Mouse (Mus musculus) kidney, postnatal 0 days (tissue): ENCODE data around the gene Scnn1a. TPM values are rescaled to one million over a fixed set of nuclear protein-coding genes. Genes with fewer than 3 reads are reported as not detected.

Source experiments
- ATAC-seq: fragments of 200-750 bp; cut with Nextera tagmentation; replicated peaks from 2 replicates; pipeline ENCODE4 v1.8.0; 2017; ENCODE audit warnings: low read depth, moderate number of reproducible peaks, moderate TSS enrichment, moderate library complexity; ENCODE audit not compliant: low FRiP score
- DNase-seq: peaks from one replicate; pipeline ENCODE4 v3.0.0-alpha.2; 2016; ENCODE audit warnings: low spot score
- H3K27ac ChIP-seq: fragments of 300-500 bp; sonication (generic); 2 replicates; pipeline ENCODE4 v1.5.1; 2014; ENCODE audit warnings: mild to moderate bottlenecking
- H3K27me3 ChIP-seq: fragments of 300-500 bp; sonication (generic); 2 replicates; pipeline ENCODE4 v1.6.1; 2014; ENCODE audit warnings: low read length, mixed read lengths; ENCODE audit not compliant: insufficient read depth
- H3K36me3 ChIP-seq: fragments of 300-500 bp; sonication (generic); 2 replicates; pipeline ENCODE4 v1.6.1; 2014; ENCODE audit warnings: low read length, mixed read lengths; ENCODE audit not compliant: insufficient read depth
- H3K4me1 ChIP-seq: fragments of 300-500 bp; sonication (generic); replicated peaks from 2 replicates; pipeline ENCODE4 v1.6.1; 2014; ENCODE audit warnings: antibody characterized with exemption, low read length, mixed read lengths; ENCODE audit not compliant: insufficient read depth
- H3K4me2 ChIP-seq: fragments of 300-500 bp; sonication (generic); 2 replicates; pipeline ENCODE4 v1.6.1; 2014; ENCODE audit warnings: mild to moderate bottlenecking, low read length, moderate library complexity, mixed read lengths
- H3K4me3 ChIP-seq: fragments of 300-500 bp; sonication (generic); replicated peaks from 2 replicates; pipeline ENCODE4 v1.5.1; 2014; ENCODE audit warnings: low read depth, low read length
- H3K9ac ChIP-seq: fragments of 300-500 bp; sonication (generic); 2 replicates; pipeline ENCODE4 v1.6.1; 2014; ENCODE audit warnings: low read depth, low read length
- H3K9me3 ChIP-seq: fragments of 300-500 bp; sonication (generic); replicated peaks from 2 replicates; pipeline ENCODE4 v1.6.1; 2016; ENCODE audit warnings: low read length, inconsistent platforms, mixed read lengths
- CTCF ChIP-seq: IDR thresholded peaks from 2 replicates; pipeline ENCODE4 v1.5.1; 2016; ENCODE audit warnings: antibody characterized with exemption, low read depth, mild to moderate bottlenecking, moderate library complexity
- WGBS: fragments of 180-500 bp; shearing (Covaris S2); extraction: QIAGEN DNeasy Blood & Tissue Kit; methylation state at CpG from one replicate; pipeline ENCODE4 v1.1.7; 2014; 5-methylcytosine and 5-hydroxymethylcytosine counted together
- polyA plus RNA-seq: library from polyadenylated mRNA; unstranded; fragments of >200 nt; fragmentation: Nextera tagmentation; extraction: Ambion mirVana; gene quantifications from 2 replicates; pipeline ENCODE4 v1.2.1, GENCODE M21; 2015

The Scnn1a gene
- polyA plus RNA-seq, 1 experiment from 2014 or later, result 19.9 TPM

DNA sequence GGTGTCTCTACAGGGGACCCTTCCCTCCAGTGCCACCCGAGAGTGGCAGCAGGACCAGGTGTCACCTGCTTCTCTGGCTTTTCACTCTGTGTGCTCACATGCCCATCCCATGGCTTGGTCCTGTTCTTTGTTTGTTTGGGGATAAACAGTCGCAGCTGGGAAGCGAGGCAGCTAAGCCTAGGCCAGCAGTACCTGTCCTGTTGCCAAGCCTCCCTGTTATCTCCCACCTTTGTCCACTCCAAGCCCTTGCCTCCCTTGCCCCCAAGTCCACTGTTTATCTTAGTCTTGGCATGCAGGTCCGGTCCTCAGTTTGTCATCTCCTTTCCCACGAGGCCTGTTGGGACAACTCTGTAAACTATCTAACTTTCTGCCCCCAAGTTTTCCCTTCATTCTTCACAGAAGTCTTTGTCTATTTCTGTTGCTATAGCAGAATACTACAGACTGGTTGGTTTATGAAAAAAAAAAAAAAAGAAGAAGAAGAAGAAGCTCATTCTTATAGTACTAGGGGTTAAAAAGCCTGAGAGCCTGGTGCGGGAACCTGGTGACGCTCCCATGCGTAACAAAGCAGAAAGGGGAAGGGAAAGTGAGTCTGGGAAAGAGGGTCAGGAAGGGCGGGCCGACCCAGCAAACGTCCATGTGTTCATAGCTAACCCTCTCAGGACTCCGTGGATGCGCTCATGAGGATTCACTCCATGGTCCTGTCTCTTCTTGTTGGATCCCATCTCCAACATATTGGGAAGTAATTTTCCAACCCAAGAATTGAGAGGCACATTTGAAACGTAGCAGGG, 12.8 kb downstream of the Scnn1a start:
- Histone ChIP-seq H3K36me3 (no peaks in the 10 kb centered on the region), H3K27me3 (no peaks in the 10 kb centered on the region), H3K4me2 (no peak overlapping the region), H3K9ac (no peak overlapping the region), H3K9me3 (no peaks in the 10 kb centered on the region), H3K27ac (no peak overlapping the region), H3K4me1 (0 out of 2 replicates have a peak, but pooled peaks cover 4% of the 10 kb centered on the region), H3K4me3 (no peak overlapping the region)
- 77% methylated on average over 14 of the region's 14 CpGs for WGBS
- TF ChIP-seq CTCF, result no peak
- no peak for DNase-seq
- no peak for ATAC-seq

DNA sequence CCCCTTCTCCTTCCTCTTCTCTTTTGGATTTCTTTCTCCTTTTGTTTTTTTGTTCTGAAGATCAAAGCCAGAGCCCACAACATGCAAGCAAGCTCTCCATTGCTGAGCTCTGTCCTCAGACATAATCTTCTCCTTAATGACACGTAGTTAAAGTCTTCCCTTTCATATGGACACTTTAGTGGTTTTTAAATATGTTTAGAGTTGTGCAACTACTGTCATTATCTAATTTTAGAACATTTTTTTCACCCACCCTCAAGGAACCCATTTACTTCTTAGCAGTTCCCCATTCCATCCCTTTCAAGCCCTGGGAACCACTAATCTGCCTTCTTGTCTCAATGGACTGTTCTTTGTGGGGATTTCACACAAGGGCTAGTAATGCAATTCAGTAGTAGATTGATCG, 13.9 kb downstream of the Scnn1a start:
- H3K4me1 ChIP-seq, result 0 out of 2 replicates have a peak, but pooled peaks cover 4% of the 10 kb centered on the region
- WGBS, result 59% methylated on average over 2 of the region's 2 CpGs
- no peaks in the 10 kb centered on the region for H3K36me3 ChIP-seq
- H3K4me3 ChIP-seq, result no peak overlapping the region
- no peaks in the 10 kb centered on the region for H3K27me3 ChIP-seq
- H3K9ac ChIP-seq, result no peak overlapping the region
- H3K27ac ChIP-seq, result no peak overlapping the region
- H3K9me3 ChIP-seq, result no peaks in the 10 kb centered on the region
- TF ChIP-seq CTCF, result no peak
- no peak overlapping the region for H3K4me2 ChIP-seq
- DNase-seq (no peak), ATAC-seq (no peak)

DNA sequence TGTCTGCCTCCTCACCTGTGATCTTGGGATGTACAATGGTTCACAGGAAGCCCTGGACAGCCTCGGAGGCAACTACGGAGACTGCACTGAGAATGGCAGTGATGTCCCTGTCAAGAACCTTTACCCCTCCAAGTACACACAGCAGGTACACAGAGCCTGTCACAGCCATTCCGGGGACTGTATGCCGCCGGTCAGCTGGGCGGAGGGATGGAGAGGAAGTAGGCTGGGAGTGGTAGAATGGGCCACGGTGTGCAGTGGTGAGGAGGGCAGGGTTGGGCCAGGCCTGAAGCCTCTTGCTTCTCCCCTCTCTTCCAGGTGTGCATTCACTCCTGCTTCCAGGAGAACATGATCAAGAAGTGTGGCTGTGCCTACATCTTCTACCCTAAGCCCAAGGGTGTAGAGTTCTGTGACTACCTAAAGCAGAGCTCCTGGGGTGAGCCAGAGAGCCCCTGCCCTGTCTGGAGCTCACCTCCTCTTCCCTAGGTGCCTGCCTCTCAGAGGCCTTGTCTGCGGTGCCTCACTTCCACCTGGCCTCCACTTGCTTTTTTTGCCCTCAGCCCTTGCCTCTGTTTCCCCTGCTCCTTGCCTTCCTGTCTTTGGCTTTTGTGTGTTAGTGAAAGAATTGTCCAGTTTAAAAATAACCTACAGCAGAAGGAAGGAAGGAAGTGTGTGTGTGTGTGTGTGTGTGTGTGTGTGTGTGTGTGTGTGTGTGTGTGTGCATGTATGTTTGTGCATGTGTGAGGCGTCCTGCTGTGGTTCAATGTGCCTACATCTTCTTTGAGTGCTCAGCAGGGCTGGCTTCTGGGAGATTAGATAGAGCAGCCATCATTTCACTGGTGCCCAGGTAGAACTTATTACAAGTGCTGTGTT, 18.6 kb downstream of the Scnn1a start:
- no peaks in the 10 kb centered on the region for H3K27me3 ChIP-seq
- no peak overlapping the region for H3K4me2 ChIP-seq
- DNase-seq (no peak), ATAC-seq (no peak)
- H3K9ac ChIP-seq, result no peak overlapping the region
- H3K9me3 ChIP-seq, result no peaks in the 10 kb centered on the region
- no peak for TF ChIP-seq CTCF
- no peaks in the 10 kb centered on the region for H3K36me3 ChIP-seq
- no peak overlapping the region for H3K27ac ChIP-seq
- 69% methylated on average over 9 of the region's 9 CpGs for WGBS
- H3K4me1 ChIP-seq, result 0 out of 2 replicates have a peak, but pooled peaks cover 3% of the 10 kb centered on the region
- H3K4me3 ChIP-seq, result no peak overlapping the region

- no peak for TF ChIP-seq CTCF
- WGBS, result 58% methylated on average over 5 of the region's 5 CpGs
- H3K4me3 ChIP-seq, result no peak overlapping the region
- H3K27ac ChIP-seq, result peak overlapping the region; percentile 40; the same call in 1 of the 2 replicates
- ATAC-seq (no peak), DNase-seq (no peak)
- H3K27me3 ChIP-seq, result no peaks in the 10 kb centered on the region
- no peaks in the 10 kb centered on the region for H3K9me3 ChIP-seq
- H3K4me1 ChIP-seq, result 0 out of 2 replicates have a peak, but pooled peaks cover 6% of the 10 kb centered on the region
- no peak overlapping the region for H3K4me2 ChIP-seq
- no peaks in the 10 kb centered on the region for H3K36me3 ChIP-seq
- H3K9ac ChIP-seq, result no peak overlapping the region
These were observed 19.8 kb downstream of the Scnn1a start for GRCm38 (mm10) chr6:125340244-125340643.

DNA sequence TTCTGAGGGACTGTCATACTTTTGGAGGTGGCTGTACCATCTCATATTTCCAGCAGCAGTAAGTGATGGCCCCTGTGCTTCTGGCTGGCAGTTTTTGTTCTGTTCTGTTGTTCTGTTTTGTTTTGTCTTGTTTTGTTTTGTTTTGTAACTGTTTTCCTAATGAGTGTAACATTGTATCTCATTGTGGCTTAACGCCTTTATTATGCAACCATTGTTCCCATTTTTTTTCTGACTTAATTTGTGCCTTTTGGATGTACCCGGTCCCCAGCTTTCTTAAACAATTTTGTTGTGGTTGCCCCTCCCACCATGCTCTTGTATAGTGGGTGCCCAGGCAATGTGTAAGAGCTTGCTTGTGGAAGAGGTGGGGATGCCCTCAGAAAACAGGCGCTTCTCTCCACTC, 21.7 kb downstream of the Scnn1a start:
- Histone ChIP-seq H3K9ac (no peak overlapping the region), H3K4me2 (no peak overlapping the region), H3K27ac (no peak overlapping the region), H3K4me1 (0 out of 2 replicates have a peak, but pooled peaks cover 6% of the 10 kb centered on the region), H3K36me3 (no peaks in the 10 kb centered on the region), H3K27me3 (no peaks in the 10 kb centered on the region), H3K4me3 (no peak overlapping the region), H3K9me3 (no peaks in the 10 kb centered on the region)
- DNase-seq (no peak), ATAC-seq (no peak)
- WGBS, result 81% methylated on average over 3 of the region's 3 CpGs
- TF ChIP-seq CTCF, result no peak

DNA sequence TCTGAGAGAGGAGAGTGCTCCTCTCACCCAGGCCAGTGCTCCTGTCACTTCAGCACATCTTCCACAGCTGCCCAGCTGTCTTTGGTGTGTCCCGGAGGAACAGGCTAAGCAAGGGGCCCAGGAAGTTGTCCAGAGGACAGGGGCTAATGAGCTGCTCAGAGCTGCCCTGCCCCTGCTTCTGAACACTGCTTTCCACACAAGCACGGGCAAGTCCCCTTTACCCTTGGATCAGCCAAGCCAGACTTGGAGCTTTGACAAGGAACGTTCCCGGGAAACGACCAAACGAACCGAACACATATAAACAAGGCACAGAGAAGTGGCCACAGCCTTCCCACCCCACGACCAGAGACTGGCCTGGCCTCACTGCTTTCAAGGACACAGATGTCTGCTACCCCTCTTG, 23.6 kb downstream of the Scnn1a start:
- DNase-seq (no peak), ATAC-seq (no peak)
- no peak for TF ChIP-seq CTCF
- peaks cover 11% of the 10 kb centered on the region; the same call in 1 of the 2 replicates for H3K4me1 ChIP-seq
- H3K27me3 ChIP-seq, result no peaks in the 10 kb centered on the region
- WGBS, result 11% methylated on average over 8 of the region's 8 CpGs
- no peaks in the 10 kb centered on the region for H3K9me3 ChIP-seq
- H3K4me2 ChIP-seq, result no peak overlapping the region
- H3K27ac ChIP-seq, result peak overlapping the region; percentile 36; the same call in 1 of the 2 replicates
- H3K36me3 ChIP-seq, result no peaks in the 10 kb centered on the region
- no peak overlapping the region for H3K4me3 ChIP-seq
- H3K9ac ChIP-seq, result no peak overlapping the region
